Mouse (Mus musculus): Measurements from ENCODE around the gene Kctd6. TPM values are rescaled to one million over a fixed set of nuclear protein-coding genes. Genes with fewer than 3 reads are reported as not detected.

The Kctd6 gene
- polyA plus RNA-seq, 1 experiment from 2014 or later, result 2.2 TPM

DNA sequence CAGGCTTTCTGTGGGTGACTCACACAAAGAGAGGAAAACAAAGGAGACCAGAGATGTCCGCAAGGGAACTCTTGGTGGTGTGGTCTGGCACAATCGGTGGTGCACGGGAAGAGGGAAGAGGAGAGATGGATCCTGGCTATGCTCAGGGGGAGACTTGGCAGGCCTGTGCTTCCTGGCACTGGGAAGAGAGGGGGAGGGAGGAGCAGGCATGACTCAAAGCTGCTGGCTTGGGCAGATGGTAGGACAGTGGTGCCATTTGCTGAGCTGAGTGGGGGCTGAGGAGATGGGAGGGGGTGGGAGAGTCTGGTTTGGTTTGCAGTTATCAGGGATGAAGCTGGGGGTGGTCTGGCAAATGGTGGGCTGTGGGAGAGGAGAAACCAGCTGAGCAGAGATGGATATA, 5.1 kb upstream of the Kctd6 start:
- H3K9me3 ChIP-seq (ENCODE audit: control insufficient read depth, low read length), result no peaks in the 10 kb centered on the region
- no peak for ATAC-seq
- no peak overlapping the region for H3K27ac ChIP-seq (ENCODE audit: low read length)
- WGBS, result 66% methylated on average over 3 of the region's 3 CpGs
- no peaks in the 10 kb centered on the region for H3K4me1 ChIP-seq (ENCODE audit: control insufficient read depth, insufficient read depth, low read length)
- no peak overlapping the region for H3K4me3 ChIP-seq (ENCODE audit: low read length)
- no peak overlapping the region for H3K4me2 ChIP-seq (ENCODE audit: low read depth, low read length)
- no peak overlapping the region for H3K9ac ChIP-seq (ENCODE audit: low read depth, low read length)
- H3K27me3 ChIP-seq (replicated peaks; ENCODE audit: control insufficient read depth, insufficient read depth, low read length), result no peaks in the 10 kb centered on the region
- no peaks in the 10 kb centered on the region for H3K36me3 ChIP-seq (ENCODE audit: control insufficient read depth, insufficient read depth, low read length)

DNA sequence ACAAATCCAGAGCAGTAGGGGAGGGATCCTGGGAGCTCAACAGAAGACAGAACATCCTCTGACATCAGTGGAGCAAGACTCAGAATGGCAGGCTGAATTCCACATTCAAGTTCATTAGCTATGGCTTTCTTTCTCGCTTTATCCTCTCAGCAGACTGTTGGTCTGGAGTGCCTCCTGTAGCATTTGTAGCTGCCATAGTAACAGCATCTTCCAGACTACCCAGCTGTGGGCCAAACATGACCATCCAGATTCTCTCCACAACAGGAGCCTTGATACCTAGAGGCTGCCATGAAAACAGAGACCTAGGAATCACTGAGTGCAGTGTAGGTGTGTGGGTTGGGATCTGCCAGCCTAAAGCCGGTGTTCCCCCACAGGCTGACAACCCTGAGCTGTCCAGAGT, 4.0 kb upstream of the Kctd6 start:
- Histone ChIP-seq H3K4me3 (ENCODE audit: low read length) (no peak overlapping the region), H3K27ac (ENCODE audit: low read length) (no peak overlapping the region), H3K36me3 (ENCODE audit: control insufficient read depth, insufficient read depth, low read length) (no peaks in the 10 kb centered on the region), H3K9ac (ENCODE audit: low read depth, low read length) (no peak overlapping the region), H3K27me3 (replicated peaks; ENCODE audit: control insufficient read depth, insufficient read depth, low read length) (no peaks in the 10 kb centered on the region), H3K4me2 (ENCODE audit: low read depth, low read length) (no peak overlapping the region), H3K9me3 (ENCODE audit: control insufficient read depth, low read length) (no peaks in the 10 kb centered on the region), H3K4me1 (ENCODE audit: control insufficient read depth, insufficient read depth, low read length) (peaks cover 4% of the 10 kb centered on the region; the same call in 1 of the 2 replicates)
- 88% methylated on average over 2 of the region's 2 CpGs for WGBS
- ATAC-seq, result no peak

DNA sequence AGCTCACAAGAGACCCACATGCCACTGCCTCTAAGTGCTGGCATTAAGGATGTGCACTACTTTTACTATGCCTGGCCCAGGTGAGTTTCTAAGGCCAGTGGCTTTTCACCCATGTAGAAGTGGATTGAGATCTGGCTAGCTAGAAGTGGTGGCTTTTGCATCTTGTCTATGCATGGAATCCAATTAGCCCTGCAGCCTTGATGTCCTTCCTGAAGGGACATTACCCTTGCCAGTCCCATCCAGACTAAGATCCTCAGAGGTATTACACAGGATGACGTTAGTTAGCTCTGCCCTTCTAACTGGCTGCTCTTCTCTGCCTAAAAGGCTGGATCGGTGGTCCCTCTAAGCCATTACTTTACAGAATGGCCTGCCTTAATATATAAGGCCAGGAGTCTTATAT, 944 bp upstream of the Kctd6 start:
- Histone ChIP-seq H3K4me3 (ENCODE audit: low read length) (no peak overlapping the region), H3K9ac (ENCODE audit: low read depth, low read length) (no peak overlapping the region), H3K9me3 (ENCODE audit: control insufficient read depth, low read length) (no peaks in the 10 kb centered on the region), H3K4me2 (ENCODE audit: low read depth, low read length) (no peak overlapping the region), H3K4me1 (ENCODE audit: control insufficient read depth, insufficient read depth, low read length) (peaks cover 11% of the 10 kb centered on the region), H3K27ac (ENCODE audit: low read length) (no peak overlapping the region), H3K36me3 (ENCODE audit: control insufficient read depth, insufficient read depth, low read length) (no peaks in the 10 kb centered on the region), H3K27me3 (replicated peaks; ENCODE audit: control insufficient read depth, insufficient read depth, low read length) (no peaks in the 10 kb centered on the region)
- WGBS, result 80% methylated on average over 2 of the region's 2 CpGs
- ATAC-seq, result no peak

DNA sequence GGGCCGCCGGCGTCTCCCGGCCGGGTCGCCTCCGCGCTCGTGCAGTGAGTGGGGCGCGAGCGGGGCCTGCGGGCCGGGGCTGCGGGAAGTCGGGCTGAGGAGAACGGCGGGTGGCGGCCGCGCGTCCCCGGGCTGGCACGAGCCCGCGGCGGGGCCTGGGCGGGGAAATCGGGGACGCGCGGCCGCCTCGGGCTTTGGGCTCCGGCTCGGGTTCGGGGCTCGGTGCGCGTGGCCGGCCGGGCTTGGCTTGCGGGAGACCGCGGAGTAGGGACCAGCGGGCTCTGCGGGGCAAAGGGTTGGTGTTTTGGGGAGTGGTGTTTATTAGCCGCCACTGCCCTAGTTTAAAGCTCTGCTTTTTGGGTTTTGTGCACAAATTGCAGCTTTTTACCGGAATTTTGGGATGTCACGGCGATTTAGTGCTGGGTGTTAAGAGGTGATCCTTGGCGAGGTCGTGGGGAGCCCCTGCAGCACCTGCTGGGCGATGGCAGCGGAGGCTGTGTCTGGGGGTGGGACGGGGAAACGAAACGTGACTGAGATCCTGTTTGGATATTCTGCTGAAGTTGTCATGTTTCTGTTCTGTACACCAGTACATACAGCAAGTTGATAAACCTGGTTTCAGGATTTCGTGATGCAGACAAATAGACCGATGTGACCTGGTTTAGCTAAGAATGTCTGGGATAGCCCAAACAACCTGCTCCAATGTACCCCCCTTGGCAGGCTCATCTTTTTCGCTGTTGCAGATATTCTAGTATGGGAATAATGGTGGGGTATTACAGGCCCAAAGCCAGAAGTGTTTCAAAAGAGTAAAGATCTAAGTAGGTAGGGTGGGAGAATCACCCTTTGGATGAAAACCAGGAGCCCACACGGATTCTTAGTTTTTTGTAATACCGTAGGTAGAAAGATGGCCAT, 613 bp downstream of the Kctd6 start:
- peak overlapping the region; percentile 97 for H3K27ac ChIP-seq (ENCODE audit: low read length)
- peak overlapping the region; percentile 65 for H3K4me3 ChIP-seq (ENCODE audit: low read length)
- peaks cover 11% of the 10 kb centered on the region for H3K4me1 ChIP-seq (ENCODE audit: control insufficient read depth, insufficient read depth, low read length)
- no peaks in the 10 kb centered on the region for H3K36me3 ChIP-seq (ENCODE audit: control insufficient read depth, insufficient read depth, low read length)
- H3K9me3 ChIP-seq (ENCODE audit: control insufficient read depth, low read length), result no peaks in the 10 kb centered on the region
- no peaks in the 10 kb centered on the region for H3K27me3 ChIP-seq (replicated peaks; ENCODE audit: control insufficient read depth, insufficient read depth, low read length)
- 2% methylated on average over 62 of the region's 63 CpGs for WGBS
- ATAC-seq, result peak; percentile 82
- peak overlapping the region; percentile 96 for H3K9ac ChIP-seq (ENCODE audit: low read depth, low read length)
- peak overlapping the region; percentile 89 for H3K4me2 ChIP-seq (ENCODE audit: low read depth, low read length)

DNA sequence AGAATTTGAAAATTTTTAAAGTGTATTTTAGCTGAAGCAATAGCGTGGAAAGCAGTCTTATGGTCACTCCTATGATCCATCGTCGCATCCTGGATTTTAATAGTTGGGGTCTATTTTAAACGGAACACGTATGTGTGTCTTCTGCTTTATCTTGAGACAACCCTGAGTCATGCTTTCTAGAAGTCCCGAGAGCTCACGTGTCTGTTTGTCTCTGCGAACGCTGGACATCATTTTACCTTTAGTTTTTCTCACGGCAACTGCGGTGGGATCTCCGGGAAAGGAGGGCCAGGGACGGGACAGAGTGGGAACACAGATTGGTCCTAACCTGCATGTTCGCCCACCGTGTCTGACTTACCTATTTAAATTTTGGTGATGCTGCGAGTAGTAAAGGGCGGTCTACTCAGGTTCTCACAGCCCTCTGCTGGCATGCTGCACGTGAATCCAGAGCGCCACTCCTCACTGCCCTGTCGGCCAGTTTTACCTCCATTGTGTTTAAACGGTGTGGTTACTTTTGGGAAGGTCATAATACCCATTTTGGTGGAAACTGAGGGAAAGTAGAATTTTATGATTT, 1.4 kb downstream of the Kctd6 start:
- Histone ChIP-seq H3K9me3 (ENCODE audit: control insufficient read depth, low read length) (no peaks in the 10 kb centered on the region), H3K4me1 (ENCODE audit: control insufficient read depth, insufficient read depth, low read length) (peaks cover 11% of the 10 kb centered on the region), H3K4me2 (ENCODE audit: low read depth, low read length) (peak overlapping the region; percentile 89), H3K9ac (ENCODE audit: low read depth, low read length) (no peak overlapping the region), H3K27ac (ENCODE audit: low read length) (no peak overlapping the region), H3K36me3 (ENCODE audit: control insufficient read depth, insufficient read depth, low read length) (no peaks in the 10 kb centered on the region), H3K27me3 (replicated peaks; ENCODE audit: control insufficient read depth, insufficient read depth, low read length) (no peaks in the 10 kb centered on the region), H3K4me3 (ENCODE audit: low read length) (peak overlapping the region; percentile 65)
- ATAC-seq, result no peak
- WGBS, result 27% methylated on average over 21 of the region's 21 CpGs

DNA sequence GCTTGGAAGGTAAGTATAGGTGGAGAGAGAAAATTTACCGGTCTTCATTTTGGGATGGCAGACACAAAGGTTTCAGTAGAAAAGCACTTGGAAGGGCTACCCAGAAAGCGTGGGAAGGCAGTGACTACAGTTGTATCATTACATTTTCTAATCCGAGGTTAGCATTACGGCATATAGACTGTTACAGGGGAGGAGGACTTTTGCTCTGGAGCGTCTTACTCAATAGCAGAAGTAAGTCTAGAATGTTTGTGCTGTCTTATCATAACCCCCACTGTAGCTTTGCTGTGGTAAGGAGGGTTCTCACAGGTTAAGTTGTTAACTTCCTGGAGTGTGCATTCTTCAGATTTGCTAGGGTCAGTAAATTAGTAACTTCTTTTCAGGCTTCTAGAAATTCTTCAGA, 2.2 kb downstream of the Kctd6 start:
- H3K36me3 ChIP-seq (ENCODE audit: control insufficient read depth, insufficient read depth, low read length), result no peaks in the 10 kb centered on the region
- H3K4me2 ChIP-seq (ENCODE audit: low read depth, low read length), result peak overlapping the region; percentile 89
- H3K27me3 ChIP-seq (replicated peaks; ENCODE audit: control insufficient read depth, insufficient read depth, low read length), result no peaks in the 10 kb centered on the region
- peaks cover 11% of the 10 kb centered on the region for H3K4me1 ChIP-seq (ENCODE audit: control insufficient read depth, insufficient read depth, low read length)
- 61% methylated on average over 5 of the region's 5 CpGs for WGBS
- H3K9me3 ChIP-seq (ENCODE audit: control insufficient read depth, low read length), result no peaks in the 10 kb centered on the region
- peak; percentile 31 for ATAC-seq
- H3K4me3 ChIP-seq (ENCODE audit: low read length), result no peak overlapping the region
- H3K9ac ChIP-seq (ENCODE audit: low read depth, low read length), result no peak overlapping the region
- peak overlapping the region; percentile 50 for H3K27ac ChIP-seq (ENCODE audit: low read length)

DNA sequence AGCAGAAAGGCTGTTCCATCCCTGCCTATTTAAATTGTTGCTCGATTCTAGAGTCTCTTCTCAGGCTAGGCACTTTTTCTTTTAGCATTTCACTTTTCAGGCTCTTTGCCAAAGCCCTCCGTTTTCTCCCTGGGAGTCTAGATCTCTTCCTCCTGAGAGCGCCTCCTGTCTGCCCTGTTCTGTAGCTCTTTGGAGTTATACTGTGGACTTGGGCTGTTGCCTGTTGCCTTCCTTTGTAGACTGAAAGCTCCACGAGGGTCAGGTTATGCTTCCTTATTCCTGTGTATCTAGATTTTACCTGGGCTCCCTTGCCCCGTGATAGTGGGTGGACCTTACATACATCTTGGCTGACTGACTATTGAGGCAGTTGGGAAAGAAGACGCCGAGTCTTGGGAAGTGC, 4.3 kb downstream of the Kctd6 start:
- WGBS, result 70% methylated on average over 7 of the region's 7 CpGs

DNA sequence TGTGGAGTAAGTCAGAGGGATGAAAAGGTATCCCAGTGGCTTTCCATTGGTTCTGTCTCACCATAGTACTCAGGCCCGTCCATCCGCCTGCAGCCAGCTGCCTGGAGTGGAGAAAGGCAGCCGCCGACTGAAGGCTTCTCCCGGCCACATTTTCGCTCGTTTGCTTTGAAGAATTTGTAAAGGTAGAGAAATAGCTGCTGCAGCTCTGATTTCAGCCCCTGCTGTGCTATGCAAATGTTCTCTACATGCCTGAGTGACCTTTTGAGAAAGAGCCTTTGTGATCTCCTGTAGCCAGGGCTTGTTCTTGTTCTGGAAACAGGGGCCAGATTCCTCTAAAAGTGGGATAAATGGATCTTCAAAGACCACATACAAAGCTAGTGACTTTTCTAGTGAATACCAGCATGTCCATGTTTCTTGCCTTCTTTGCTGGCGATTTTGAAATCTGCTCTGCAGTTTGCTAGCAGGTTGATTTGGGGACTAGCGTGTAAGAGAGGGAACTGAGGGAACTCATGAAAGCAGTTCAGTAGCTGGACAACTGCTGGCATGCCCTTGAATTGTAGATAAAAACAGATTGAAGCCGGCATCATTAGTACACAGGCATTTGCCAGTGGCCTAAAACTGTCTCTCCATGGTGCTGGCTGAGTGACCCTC, 4.9 kb downstream of the Kctd6 start:
- H3K4me2 ChIP-seq (ENCODE audit: low read depth, low read length), result no peak overlapping the region
- 0 out of 2 replicates have a peak, but pooled peaks cover 6% of the 10 kb centered on the region for H3K36me3 ChIP-seq (ENCODE audit: control insufficient read depth, insufficient read depth, low read length)
- no peaks in the 10 kb centered on the region for H3K27me3 ChIP-seq (replicated peaks; ENCODE audit: control insufficient read depth, insufficient read depth, low read length)
- no peak overlapping the region for H3K9ac ChIP-seq (ENCODE audit: low read depth, low read length)
- WGBS, result 59% methylated on average over 10 of the region's 10 CpGs
- H3K27ac ChIP-seq (ENCODE audit: low read length), result no peak overlapping the region
- H3K4me3 ChIP-seq (ENCODE audit: low read length), result no peak overlapping the region
- H3K9me3 ChIP-seq (ENCODE audit: control insufficient read depth, low read length), result no peaks in the 10 kb centered on the region
- no peak for ATAC-seq
- peaks cover 11% of the 10 kb centered on the region for H3K4me1 ChIP-seq (ENCODE audit: control insufficient read depth, insufficient read depth, low read length)

More for the DNA sequence above, 4.3 kb downstream of the Kctd6 start:
- Histone ChIP-seq H3K9ac (ENCODE audit: low read depth, low read length) (no peak overlapping the region), H3K36me3 (ENCODE audit: control insufficient read depth, insufficient read depth, low read length) (0 out of 2 replicates have a peak, but pooled peaks cover 6% of the 10 kb centered on the region), H3K9me3 (ENCODE audit: control insufficient read depth, low read length) (no peaks in the 10 kb centered on the region), H3K27ac (ENCODE audit: low read length) (no peak overlapping the region), H3K4me2 (ENCODE audit: low read depth, low read length) (no peak overlapping the region), H3K4me1 (ENCODE audit: control insufficient read depth, insufficient read depth, low read length) (peaks cover 11% of the 10 kb centered on the region), H3K27me3 (replicated peaks; ENCODE audit: control insufficient read depth, insufficient read depth, low read length) (no peaks in the 10 kb centered on the region), H3K4me3 (ENCODE audit: low read length) (no peak overlapping the region)
- no peak for ATAC-seq

DNA sequence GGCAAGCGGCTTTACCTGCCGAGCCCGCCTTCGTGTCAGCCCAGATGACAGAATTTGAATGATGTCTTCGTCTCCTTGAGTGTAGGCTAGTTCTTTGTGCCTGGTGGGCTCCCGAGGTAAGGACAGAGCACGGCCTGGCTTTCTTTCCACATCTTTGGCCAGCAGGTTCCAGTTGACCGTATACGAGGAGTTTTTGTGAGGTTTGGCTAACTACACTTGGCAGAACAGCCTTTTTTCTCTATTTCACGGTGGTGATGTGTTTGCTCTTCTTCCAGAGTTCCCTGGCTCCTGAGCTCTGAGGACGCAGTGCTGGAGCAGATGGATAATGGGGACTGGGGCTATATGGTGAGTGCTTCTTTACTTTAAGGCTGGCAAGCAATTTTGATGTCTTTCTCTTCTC, 5.9 kb downstream of the Kctd6 start:
- peaks cover 7% of the 10 kb centered on the region for H3K4me1 ChIP-seq (ENCODE audit: control insufficient read depth, insufficient read depth, low read length)
- H3K27ac ChIP-seq (ENCODE audit: low read length), result no peak overlapping the region
- 0 out of 2 replicates have a peak, but pooled peaks cover 6% of the 10 kb centered on the region for H3K36me3 ChIP-seq (ENCODE audit: control insufficient read depth, insufficient read depth, low read length)
- WGBS, result 79% methylated on average over 11 of the region's 11 CpGs
- H3K4me3 ChIP-seq (ENCODE audit: low read length), result no peak overlapping the region
- no peaks in the 10 kb centered on the region for H3K27me3 ChIP-seq (replicated peaks; ENCODE audit: control insufficient read depth, insufficient read depth, low read length)
- H3K9me3 ChIP-seq (ENCODE audit: control insufficient read depth, low read length), result no peaks in the 10 kb centered on the region
- ATAC-seq, result no peak
- H3K4me2 ChIP-seq (ENCODE audit: low read depth, low read length), result no peak overlapping the region
- no peak overlapping the region for H3K9ac ChIP-seq (ENCODE audit: low read depth, low read length)
